Mouse (Mus musculus) CH12.LX (cell line): ENCODE measurements around the gene E130218I03Rik. TPM values are rescaled to one million over a fixed set of nuclear protein-coding genes. Genes with fewer than 3 reads are reported as not detected.

Experiments used
- DNase-seq: peaks from one replicate; pipeline ENCODE4 v3.0.0-alpha.2; 2013; ENCODE audit errors: extremely low read depth
- H3K27ac ChIP-seq: 2 replicates; pipeline ENCODE4 v1.5.1; 2012; ENCODE audit warnings: low read depth, mild to moderate bottlenecking, control low read depth, moderate library complexity; ENCODE audit not compliant: insufficient read depth
- H3K27me3 ChIP-seq: replicated peaks from 2 replicates; pipeline ENCODE3; 2012; ENCODE audit warnings: inconsistent platforms
- H3K36me3 ChIP-seq, 2 experiments: replicated peaks in 1 of 2; 2 replicates each; pipeline versions ENCODE3 to v1.6.1; 2012; ENCODE audit warnings: inconsistent platforms in 1 of 2, low read length in 1 of 2, mild to moderate bottlenecking in 1 of 2, mixed read lengths in 1 of 2, moderate library complexity in 1 of 2; ENCODE audit not compliant: control insufficient read depth in 1 of 2, insufficient read depth in 1 of 2
- H3K4me1 ChIP-seq, 2 experiments: 2 replicates each; pipeline ENCODE4 v1.6.1; 2012; ENCODE audit warnings: inconsistent platforms in 1 of 2, moderate library complexity in 1 of 2; ENCODE audit not compliant: insufficient read depth in 2 of 2, control insufficient read depth in 1 of 2
- H3K4me2 ChIP-seq: 2 replicates; pipeline ENCODE4 v1.6.1; 2012; ENCODE audit warnings: low read depth, mild to moderate bottlenecking, control low read depth; ENCODE audit not compliant: poor library complexity, insufficient read depth, severe bottlenecking
- H3K4me3 ChIP-seq, 3 experiments: fragments of 150-350 bp in 1 of 3; sonication (generic) in 1 of 3; replicated peaks in 1 of 3; 2 replicates each; pipeline versions ENCODE3 to v1.5.1; 2011 to 2012; ENCODE audit warnings: low read depth in 2 of 3, low read length in 2 of 3, mild to moderate bottlenecking in 2 of 3, moderate library complexity in 2 of 3, control low read depth in 1 of 3, improper control_type of control experiment in 1 of 3, inconsistent platforms in 1 of 3, mixed read lengths in 1 of 3; ENCODE audit not compliant: poor library complexity in 1 of 3
- H3K79me2 ChIP-seq: replicated peaks from 2 replicates; pipeline ENCODE4 v1.6.1; 2012; ENCODE audit warnings: mild to moderate bottlenecking, moderate library complexity; ENCODE audit not compliant: control insufficient read depth, poor library complexity, insufficient read depth, severe bottlenecking; ENCODE audit errors: extremely low read depth
- H3K9ac ChIP-seq: 2 replicates; pipeline ENCODE4 v1.6.1; 2012; ENCODE audit warnings: low read depth, mild to moderate bottlenecking, control low read depth, moderate library complexity; ENCODE audit not compliant: insufficient read depth
- H3K9me3 ChIP-seq: replicated peaks from 2 replicates; pipeline ENCODE3; 2012; ENCODE audit warnings: low read length, inconsistent platforms, mixed read lengths
- BHLHE40 ChIP-seq: IDR thresholded peaks from 2 replicates; pipeline ENCODE4 v1.6.1; 2011; ENCODE audit warnings: mild to moderate bottlenecking, low read depth, low read length, improper control_type of control experiment
- CHD1 ChIP-seq: IDR thresholded peaks from 2 replicates; pipeline ENCODE4 v1.6.1; 2012; ENCODE audit warnings: low read depth, low read length, improper control_type of control experiment, inconsistent platforms
- CHD2 ChIP-seq: IDR thresholded peaks from 2 replicates; pipeline ENCODE4 v1.6.1; 2011; ENCODE audit warnings: low read length, improper control_type of control experiment
- CTCF ChIP-seq, 2 experiments: IDR thresholded peaks in 1 of 2; conservative IDR thresholded peaks in 1 of 2; 2 replicates each; pipeline ENCODE4 v1.5.1; 2011 to 2012; ENCODE audit warnings: low read depth in 2 of 2, low read length in 2 of 2, improper control_type of control experiment in 1 of 2, inconsistent platforms in 1 of 2, mild to moderate bottlenecking in 1 of 2, moderate library complexity in 1 of 2
- ELF1 ChIP-seq: IDR thresholded peaks from 2 replicates; pipeline ENCODE4 v1.6.1; 2014; ENCODE audit warnings: low read depth, mild to moderate bottlenecking, inconsistent platforms, low read length, improper control_type of control experiment
- EP300 ChIP-seq: IDR thresholded peaks from 2 replicates; pipeline ENCODE4 v1.6.1; 2011; ENCODE audit warnings: low read length, improper control_type of control experiment
- ETS1 ChIP-seq: conservative IDR thresholded peaks from 2 replicates; pipeline ENCODE4 v1.6.1; 2012; ENCODE audit warnings: low read depth, mild to moderate bottlenecking, inconsistent platforms, low read length, improper control_type of control experiment, moderate library complexity
- GABPA ChIP-seq: IDR thresholded peaks from 2 replicates; pipeline ENCODE4 v1.6.1; 2012; ENCODE audit warnings: low read depth, low read length, improper control_type of control experiment, inconsistent platforms; ENCODE audit not compliant: insufficient replicate concordance
- JUND ChIP-seq: conservative IDR thresholded peaks from 2 replicates; pipeline ENCODE4 v1.6.1; 2011; ENCODE audit warnings: low read depth, low read length, improper control_type of control experiment
- MYC ChIP-seq: IDR thresholded peaks from 2 replicates; pipeline ENCODE4 v1.6.1; 2011; ENCODE audit warnings: low read depth, mild to moderate bottlenecking, improper control_type of control experiment, low read length
- NRF1 ChIP-seq: IDR thresholded peaks from 2 replicates; pipeline ENCODE4 v1.6.1; 2014; ENCODE audit warnings: low read depth, mild to moderate bottlenecking, inconsistent platforms, low read length, improper control_type of control experiment, moderate library complexity
- PAX5 ChIP-seq: IDR thresholded peaks from 2 replicates; pipeline ENCODE4 v1.6.1; 2012; ENCODE audit warnings: low read length, inconsistent platforms, mixed read lengths
- POLR2A ChIP-seq: IDR thresholded peaks from 2 replicates; pipeline ENCODE4 v1.6.1; 2011; ENCODE audit warnings: low read depth, mild to moderate bottlenecking, improper control_type of control experiment, low read length
- POLR2AphosphoS2 ChIP-seq: IDR thresholded peaks from 2 replicates; pipeline ENCODE4 v1.6.1; 2011; ENCODE audit warnings: low read depth, low read length, improper control_type of control experiment
- RCOR1 ChIP-seq: conservative IDR thresholded peaks from 2 replicates; pipeline ENCODE4 v1.6.1; 2012; ENCODE audit warnings: low read depth, mild to moderate bottlenecking, inconsistent platforms, low read length, improper control_type of control experiment
- USF1 ChIP-seq: IDR thresholded peaks from 2 replicates; pipeline ENCODE4 v1.6.1; 2014; ENCODE audit warnings: low read depth, mild to moderate bottlenecking, inconsistent platforms, low read length, improper control_type of control experiment
- ZC3H11A ChIP-seq: IDR thresholded peaks from 2 replicates; pipeline ENCODE4 v1.6.1; 2012; ENCODE audit warnings: low read depth, mild to moderate bottlenecking, inconsistent platforms, low read length, improper control_type of control experiment
- ZMIZ1 ChIP-seq: IDR thresholded peaks from 2 replicates; pipeline ENCODE4 v1.6.1; 2012; ENCODE audit warnings: low read depth, mild to moderate bottlenecking, inconsistent platforms, low read length, improper control_type of control experiment
- ZNF384 ChIP-seq: IDR thresholded peaks from 2 replicates; pipeline ENCODE4 v1.6.1; 2012; ENCODE audit warnings: low read depth, low read length, improper control_type of control experiment, inconsistent platforms
- dilution Hi-C: fragments of 300-500 bp; cut with MboI; formaldehyde crosslinking; loops from 2 replicates; pipeline ENCODE4 v1.14.3; 2020; ENCODE audit warnings: low sequenced_read_pairs; ENCODE audit not compliant: extremely low pct_unique_long_range_greater_than_20kb, extremely low pct_ligation_motif_present
- in situ Hi-C: fragments of 300-500 bp; cut with MboI; formaldehyde crosslinking; loops from 3 replicates; pipeline ENCODE4 v1.14.3; 2019; ENCODE audit warnings: low sequenced_read_pairs, low pct_ligation_motif_present, low pct_unique_long_range_greater_than_20kb, mixed read lengths
- polyA plus RNA-seq: library from polyadenylated mRNA; unstranded; fragments of >175 nt; gene quantifications from 2 replicates; pipeline ENCODE4 v1.2.1, GENCODE M21; 2012; ENCODE audit warnings: low read depth; ENCODE audit not compliant: insufficient read length
- total RNA-seq, 2 experiments: library from RNA; depleted of rRNA; stranded (reverse); fragments of 300-350 nt in 1 of 2; fragments of >200 nt in 1 of 2; gene quantifications; 2 replicates each; pipeline ENCODE4 v1.2.3; 2012 to 2014

Gene E130218I03Rik
- total and polyA plus RNA-seq, 3 experiments: 1.6 to 2.9 TPM; not detected in 1

DNA sequence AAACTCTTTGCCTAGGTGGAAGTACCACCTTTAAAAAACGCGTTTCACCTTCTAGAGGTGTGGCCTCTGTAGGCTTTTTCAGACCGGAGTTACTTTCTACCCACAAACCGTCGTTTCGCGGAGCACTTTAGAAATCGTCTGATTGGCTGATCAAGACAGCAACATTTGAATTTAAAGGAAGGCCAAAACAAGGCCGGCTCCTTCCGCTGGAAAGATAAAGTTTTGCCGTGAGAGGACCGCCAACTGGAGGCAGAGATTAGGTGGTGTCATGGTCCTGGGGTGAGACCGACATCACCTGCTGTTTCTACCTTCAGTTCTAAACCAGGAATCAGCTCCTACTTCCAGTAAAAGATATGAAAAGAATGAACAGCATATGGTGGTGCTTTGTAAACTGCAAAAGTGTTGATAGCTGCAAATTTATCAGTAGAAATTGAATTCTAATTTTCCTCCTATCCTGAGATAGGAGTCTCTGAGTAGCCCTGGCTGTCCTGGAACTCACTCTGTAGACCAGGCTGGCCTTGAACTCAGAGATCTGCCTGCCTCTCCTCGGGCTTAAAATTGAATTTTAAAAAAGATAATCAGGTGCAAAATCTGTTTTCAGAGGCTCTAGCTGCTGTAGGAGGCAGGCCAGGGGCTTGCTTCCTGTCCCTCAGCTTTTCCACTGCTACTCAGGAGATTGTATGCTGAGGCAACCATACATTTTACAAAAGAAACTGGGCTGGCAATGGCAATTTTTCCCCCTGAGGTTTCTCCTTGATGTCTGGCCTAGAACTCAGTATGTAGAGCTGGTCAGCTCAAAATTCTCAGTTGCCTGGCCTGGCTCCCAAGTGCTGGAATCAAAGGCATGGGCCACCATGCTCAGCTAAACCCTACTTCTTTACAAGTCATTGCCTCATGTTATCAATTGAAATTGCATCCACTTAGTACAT is 30.2 kb downstream of the E130218I03Rik start (continued):
- no peak for TF ChIP-seq GABPA
- no peak for TF ChIP-seq ZNF384
- TF ChIP-seq CTCF (conservative IDR thresholded peaks at IDR 0.05 in 1 of 2, IDR thresholded peaks at IDR 0.05 in 1 of 2; ENCODE audit: low read depth in 2 of 2, low read length in 2 of 2): no peak; a peak in 1 of 4 replicates
- no peak for TF ChIP-seq ETS1
- no peak for TF ChIP-seq CHD1
- peak; percentile 81 for TF ChIP-seq POLR2A
- TF ChIP-seq ELF1: peak; percentile 58
- no peak for TF ChIP-seq MYC
- TF ChIP-seq USF1: no peak
- 0 out of 2 replicates have a peak, but pooled peaks have one; percentile 28 for TF ChIP-seq ZMIZ1
- no peak for TF ChIP-seq BHLHE40

DNA sequence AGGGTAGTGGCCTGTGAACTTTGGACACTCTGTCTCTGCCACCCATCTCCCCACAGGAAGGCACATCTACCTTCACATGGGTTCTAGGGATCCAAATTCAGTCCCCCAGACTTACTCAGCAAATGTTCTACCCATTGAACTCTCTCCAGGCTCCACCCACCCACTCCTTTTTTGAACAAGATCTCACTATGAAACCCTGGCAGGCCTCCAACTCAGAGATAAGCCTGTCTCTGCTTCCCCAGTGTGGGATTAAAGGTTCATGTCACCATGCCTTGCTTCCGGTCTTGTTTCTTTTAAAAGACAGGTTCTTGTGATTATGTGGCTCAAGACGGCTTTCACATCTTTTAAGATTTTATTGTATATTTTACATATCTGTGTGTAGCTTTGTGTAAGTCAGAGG is 41.5 kb downstream of the E130218I03Rik start:
- Histone ChIP-seq H3K36me3 (peaks cover 11 to 42% of the 10 kb centered on the region in 2 experiments), H3K4me1 (peaks cover 0 to 25% of the 10 kb centered on the region in 2 experiments; a peak in 2 of 4 replicates), H3K9ac (peak overlapping the region; percentile 5; the same call in 1 of the 2 replicates), H3K27ac (no peak overlapping the region), H3K4me3 (no peak overlapping the region), H3K79me2 (peaks cover 18% of the 10 kb centered on the region), H3K4me2 (no peak overlapping the region), H3K27me3 (no peaks in the 10 kb centered on the region), H3K9me3 (no peaks in the 10 kb centered on the region)
- DNase-seq: no peak
- in situ Hi-C loops (loop anchor here (5.0 kb wide), 1 partner anchor 38 kb away; the partner anchor contains the start of genes Gm30191 and Zfp593), dilution Hi-C loops (no loop called here)
- TF ChIP-seq CHD2 (no peak), RCOR1 (no peak), ZMIZ1 (no peak), ELF1 (no peak), NRF1 (no peak), JUND (no peak), PAX5 (no peak), POLR2AphosphoS2 (no peak), EP300 (no peak), MYC (no peak), ZC3H11A (no peak)
